ENCODE assay signal across 8 mouse cellular contexts in genomic region chr4:148083176-148083899, GRCm38 (mm10). TPM values are rescaled to one million over a fixed set of nuclear protein-coding genes. Genes with fewer than 3 reads are reported as not detected.
DNase-seq lines count a peak whose midpoint lies in the region; ATAC-seq lines count a peak whose summit lies in the region.

No protein-coding gene starts in this region.

- no peak overlapping the region for H3K9ac ChIP-seq in kidney, embryonic 16.5 days (replicated peaks; ENCODE audit: low read length)

- 0 out of 2 replicates have a peak overlapping the region, but pooled peaks have one; percentile 30 for H3K27ac ChIP-seq in kidney, embryonic 16.5 days (ENCODE audit: low read length)
- no peak overlapping the region for H3K27ac ChIP-seq in midbrain, embryonic 10.5 days (replicated peaks)

- H3K36me3 ChIP-seq in kidney, embryonic 16.5 days (ENCODE audit: insufficient read depth, low read length): peaks cover 15% of the 10 kb centered on the region
- H3K36me3 ChIP-seq in midbrain, embryonic 10.5 days: peaks cover 30% of the 10 kb centered on the region

- H3K4me2 ChIP-seq in kidney, embryonic 16.5 days (replicated peaks; ENCODE audit: low read depth, low read length): 0 out of 2 replicates have a peak overlapping the region, but pooled peaks have one; percentile 7

- H3K4me3 ChIP-seq in kidney, embryonic 16.5 days (ENCODE audit: low read length): no peak overlapping the region
- H3K4me3 ChIP-seq in midbrain, embryonic 10.5 days: no peak overlapping the region

- peak; percentile 48 for DNase-seq in adrenal gland, postnatal 10 days
- no peak for DNase-seq in adrenal gland, adult 18-20 months (ENCODE audit: low spot score in 2 of 2)
- DNase-seq in ZHBTc4 (ENCODE audit: low read depth, low spot score): peak; percentile 85
- peak; percentile 47 for DNase-seq in lung, postnatal 14 days
- DNase-seq in ovary, postnatal 10 days (ENCODE audit: low spot score): no peak
- no peak for DNase-seq in midbrain, embryonic 10.5 days (ENCODE audit: low spot score)
- no peak for DNase-seq in frontal cortex, adult 2 months (ENCODE audit: extremely low spot score in 1 of 2, low spot score in 1 of 2)

- no peaks in the 10 kb centered on the region for H3K27me3 ChIP-seq in kidney, embryonic 16.5 days (ENCODE audit: insufficient read depth, low read length)
- H3K27me3 ChIP-seq in midbrain, embryonic 10.5 days (ENCODE audit: low read depth, poor library complexity, severe bottlenecking): peaks cover 14% of the 10 kb centered on the region; the same call in 1 of the 2 replicates

- 48% methylated on average over 21 of the region's 21 CpGs for WGBS in kidney, embryonic 16.5 days
- WGBS in midbrain, embryonic 10.5 days: 65% methylated on average over 21 of the region's 21 CpGs

- peaks cover 38% of the 10 kb centered on the region for H3K4me1 ChIP-seq in kidney, embryonic 16.5 days (ENCODE audit: insufficient read depth, low read length)
- H3K4me1 ChIP-seq in midbrain, embryonic 10.5 days: peaks cover 58% of the 10 kb centered on the region

- no peak for ATAC-seq in kidney, embryonic 16.5 days (ENCODE audit: low FRiP score, low TSS enrichment)

- H3K9me3 ChIP-seq in kidney, embryonic 16.5 days (ENCODE audit: low read length): no peaks in the 10 kb centered on the region
- H3K9me3 ChIP-seq in midbrain, embryonic 10.5 days (replicated peaks): no peaks in the 10 kb centered on the region

RNA-seq across cellular contexts. Expression of gene Agtrap, which starts 4.5 kb away (rescaled TPM):
- 10 to 100 TPM; 45.4 to 45.5 TPM for total RNA-seq in adrenal gland, postnatal 10 days (2021)
- 10 to 100 TPM; 54.8 to 85.8 TPM for total RNA-seq in adrenal gland, adult 18-20 months (2021)
- polyA plus RNA-seq in kidney, embryonic 16.5 days (2015; fragmentation: Nextera tagmentation; extraction: Ambion mirVana): 28.1 and 31.5 TPM in 2 replicates
- polyA plus RNA-seq in midbrain, embryonic 10.5 days (2016; fragmentation: Nextera tagmentation; extraction: Ambion mirVana): 16.4 and 17.4 TPM in 2 replicates
- polyA plus RNA-seq in frontal cortex, adult 2 months (2012; rRNA removed): 7.5 and 9.6 TPM in 2 replicates

RNA-seq across cellular contexts. Expression of gene Mthfr, which starts 44.5 kb away (rescaled TPM):
- 10 to 100 TPM; 41.9 to 44.0 TPM for total RNA-seq in adrenal gland, postnatal 10 days (2021)
- total RNA-seq in adrenal gland, adult 18-20 months (2021): 10 to 100 TPM; 33.8 to 37.7 TPM
- 26.5 and 28.1 TPM in 2 replicates for polyA plus RNA-seq in kidney, embryonic 16.5 days (2015; fragmentation: Nextera tagmentation; extraction: Ambion mirVana)
- 25.4 and 33.3 TPM in 2 replicates for polyA plus RNA-seq in midbrain, embryonic 10.5 days (2016; fragmentation: Nextera tagmentation; extraction: Ambion mirVana)
- polyA plus RNA-seq in frontal cortex, adult 2 months (2012; rRNA removed): 28.7 and 34.2 TPM in 2 replicates

RNA-seq across cellular contexts. Expression of gene Clcn6, which starts 44.7 kb away (rescaled TPM):
- total RNA-seq in adrenal gland, postnatal 10 days (2021): 10 to 100 TPM in 1 of 2 experiments, 1 to 10 TPM in 1; 8.4 to 12.8 TPM
- total RNA-seq in adrenal gland, adult 18-20 months (2021): 10 to 100 TPM; 11.2 to 13.8 TPM
- 6.4 and 6.8 TPM in 2 replicates for polyA plus RNA-seq in kidney, embryonic 16.5 days (2015; fragmentation: Nextera tagmentation; extraction: Ambion mirVana)
- polyA plus RNA-seq in midbrain, embryonic 10.5 days (2016; fragmentation: Nextera tagmentation; extraction: Ambion mirVana): 15.6 and 20.4 TPM in 2 replicates
- 42.8 and 46.9 TPM in 2 replicates for polyA plus RNA-seq in frontal cortex, adult 2 months (2012; rRNA removed)

RNA-seq across cellular contexts. Expression of gene Mad2l2, which starts 46.8 kb away (rescaled TPM):
- 10 to 100 TPM; 22.3 to 23.9 TPM for total RNA-seq in adrenal gland, postnatal 10 days (2021)
- 10 to 100 TPM; 20.2 to 21.6 TPM for total RNA-seq in adrenal gland, adult 18-20 months (2021)
- 70.3 and 74.8 TPM in 2 replicates for polyA plus RNA-seq in kidney, embryonic 16.5 days (2015; fragmentation: Nextera tagmentation; extraction: Ambion mirVana)
- 72.6 and 85.2 TPM in 2 replicates for polyA plus RNA-seq in midbrain, embryonic 10.5 days (2016; fragmentation: Nextera tagmentation; extraction: Ambion mirVana)
- 24.8 and 27.8 TPM in 2 replicates for polyA plus RNA-seq in frontal cortex, adult 2 months (2012; rRNA removed)

RNA-seq across cellular contexts. Expression of gene Draxin, which starts 47.2 kb away (rescaled TPM):
- under 1 TPM; 0.18 to 0.27 TPM for total RNA-seq in adrenal gland, postnatal 10 days (2021)
- total RNA-seq in adrenal gland, adult 18-20 months (2021): under 1 TPM in 1 of 2 experiments, not detected in 1; 0.07 TPM
- polyA plus RNA-seq in kidney, embryonic 16.5 days (2015; fragmentation: Nextera tagmentation; extraction: Ambion mirVana): 0.28 and 0.29 TPM in 2 replicates
- polyA plus RNA-seq in midbrain, embryonic 10.5 days (2016; fragmentation: Nextera tagmentation; extraction: Ambion mirVana): 5.3 and 7.5 TPM in 2 replicates
- polyA plus RNA-seq in frontal cortex, adult 2 months (2012; rRNA removed): 0.97 and 1.2 TPM in 2 replicates

Comparison
In these comparisons a context has a peak if more than half of its experiments do, and no peak if none do; other contexts are left out.
1. DNase-seq: peak in adrenal gland, postnatal 10 days (single experiment), ZHBTc4 (single experiment) and lung, postnatal 14 days (single experiment); none in adrenal gland, adult 18-20 months (0 of 2), ovary, postnatal 10 days (single experiment), midbrain, embryonic 10.5 days (single experiment) and frontal cortex, adult 2 months (0 of 2).